ENCODE assay signal across 10 mouse cellular contexts in genomic region chr11:4237389-4237912, GRCm38 (mm10). TPM values are rescaled to one million over a fixed set of nuclear protein-coding genes. Genes with fewer than 3 reads are reported as not detected.
A peak's percentile ranks its signal among the peaks of the same experiment; 100 is the strongest.
DNase-seq lines count a peak whose midpoint lies in the region; ATAC-seq and TF ChIP-seq lines count a peak whose summit lies in the region.
"Had no signal": no experiment of that assay in that cellular context is flagged by ENCODE, and none has a peak within 500 bp of the region (broad histone marks: within the 10 kb centered on the region; RNA-seq: fewer than 3 reads in every experiment).

No protein-coding gene starts in this region.

- peak; percentile 54 for ATAC-seq in G1E (ENCODE audit: extremely low read depth, insufficient number of reproducible peaks, low FRiP score, poor library complexity, severe bottlenecking)
- peak; percentile 25 for ATAC-seq in liver, embryonic 12.5 days
- no peak for ATAC-seq in hindbrain, embryonic 16.5 days
- ATAC-seq in forebrain, embryonic 14.5 days: no peak

- no peaks in the 10 kb centered on the region for H3K27me3 ChIP-seq in G1E (ENCODE audit: insufficient read depth, low read length)
- H3K27me3 ChIP-seq in liver, embryonic 12.5 days (replicated peaks): peaks cover 6% of the 10 kb centered on the region; the same call in 1 of the 2 replicates
- H3K27me3 ChIP-seq in hindbrain, embryonic 16.5 days (replicated peaks; ENCODE audit: control insufficient read depth, insufficient read depth, low read length): no peaks in the 10 kb centered on the region
- H3K27me3 ChIP-seq in forebrain, embryonic 14.5 days (replicated peaks; ENCODE audit: control insufficient read depth, insufficient read depth, low read length): no peaks in the 10 kb centered on the region
- H3K27me3 ChIP-seq: lung, embryonic 15.5 days had no signal

- peak overlapping the region; percentile 80 for H3K4me3 ChIP-seq in G1E (ENCODE audit: low read depth, low read length)
- H3K4me3 ChIP-seq in liver, embryonic 12.5 days: no peak overlapping the region
- no peak overlapping the region for H3K4me3 ChIP-seq in hindbrain, embryonic 16.5 days (ENCODE audit: low read length)
- no peak overlapping the region for H3K4me3 ChIP-seq in forebrain, embryonic 14.5 days (ENCODE audit: low read depth, low read length)
- H3K4me3 ChIP-seq: lung, embryonic 15.5 days had no signal

- peaks cover 6% of the 10 kb centered on the region for H3K9me3 ChIP-seq in G1E (replicated peaks)
- H3K9me3 ChIP-seq in liver, embryonic 12.5 days (replicated peaks): no peaks in the 10 kb centered on the region
- H3K9me3 ChIP-seq in hindbrain, embryonic 16.5 days (ENCODE audit: control insufficient read depth, low read length): peaks cover 4% of the 10 kb centered on the region
- no peaks in the 10 kb centered on the region for H3K9me3 ChIP-seq in forebrain, embryonic 14.5 days (replicated peaks; ENCODE audit: control insufficient read depth, low read length)
- H3K9me3 ChIP-seq: lung, embryonic 15.5 days had no signal

- peaks cover 87% of the 10 kb centered on the region for H3K4me1 ChIP-seq in G1E (ENCODE audit: insufficient read depth, low read depth, low read length)
- peaks cover 63% of the 10 kb centered on the region for H3K4me1 ChIP-seq in liver, embryonic 12.5 days
- no peaks in the 10 kb centered on the region for H3K4me1 ChIP-seq in hindbrain, embryonic 16.5 days (ENCODE audit: control insufficient read depth, insufficient read depth, low read depth, low read length)
- no peaks in the 10 kb centered on the region for H3K4me1 ChIP-seq in forebrain, embryonic 14.5 days (ENCODE audit: control insufficient read depth, insufficient read depth, low read length)
- H3K4me1 ChIP-seq: lung, embryonic 15.5 days had no signal

- H3K4me2 ChIP-seq in liver, embryonic 12.5 days: peak overlapping the region; percentile 58
- H3K4me2 ChIP-seq in hindbrain, embryonic 16.5 days (ENCODE audit: low read length): no peak overlapping the region
- H3K4me2 ChIP-seq in forebrain, embryonic 14.5 days (ENCODE audit: low read length): no peak overlapping the region
- H3K4me2 ChIP-seq: lung, embryonic 15.5 days had no signal

- DNase-seq in B cell, adult 2 months: peak; percentile 76 to 77
- peak; percentile 78 for DNase-seq in G1E (ENCODE audit: low spot score)
- peak; percentile 58 to 67 for DNase-seq in spleen, postnatal 10 days (ENCODE audit: low spot score in 2 of 2)
- DNase-seq in layer of hippocampus, adult 9-11 months: no peak
- no peak for DNase-seq in forebrain, embryonic 14.5 days (ENCODE audit: low spot score)
- no peak for DNase-seq in gastrocnemius, postnatal 4 days (ENCODE audit: low spot score in 2 of 2)

- H3K9ac ChIP-seq in liver, embryonic 12.5 days: no peak overlapping the region
- H3K9ac ChIP-seq in hindbrain, embryonic 16.5 days (ENCODE audit: low read depth, low read length): no peak overlapping the region
- H3K9ac ChIP-seq in forebrain, embryonic 14.5 days (ENCODE audit: low read length): no peak overlapping the region
- H3K9ac ChIP-seq: lung, embryonic 15.5 days had no signal

- no peak for TF ChIP-seq CTCF in G1E (IDR thresholded peaks at IDR 0.05; ENCODE audit: low read depth, low read length)

- 52% methylated on average over 18 of the region's 18 CpGs for WGBS in liver, embryonic 12.5 days (ENCODE audit: insufficient replicate concordance)
- WGBS in hindbrain, embryonic 16.5 days: 82% methylated on average over 18 of the region's 18 CpGs
- WGBS in forebrain, embryonic 14.5 days: 84% methylated on average over 18 of the region's 18 CpGs

- H3K36me3 ChIP-seq in G1E (replicated peaks): peaks cover 64% of the 10 kb centered on the region
- peaks cover 18% of the 10 kb centered on the region for H3K36me3 ChIP-seq in liver, embryonic 12.5 days
- H3K36me3 ChIP-seq in hindbrain, embryonic 16.5 days (ENCODE audit: control insufficient read depth, insufficient read depth, low read length): no peaks in the 10 kb centered on the region
- H3K36me3 ChIP-seq in forebrain, embryonic 14.5 days (ENCODE audit: control insufficient read depth, insufficient read depth, low read length): no peaks in the 10 kb centered on the region
- H3K36me3 ChIP-seq: lung, embryonic 15.5 days had no signal

- H3K27ac ChIP-seq in liver, embryonic 12.5 days: 0 out of 2 replicates have a peak overlapping the region, but pooled peaks have one; percentile 7
- H3K27ac ChIP-seq in hindbrain, embryonic 16.5 days (ENCODE audit: low read depth, low read length): no peak overlapping the region
- no peak overlapping the region for H3K27ac ChIP-seq in forebrain, embryonic 14.5 days (ENCODE audit: low read depth, low read length)
- H3K27ac ChIP-seq: lung, embryonic 15.5 days had no signal

RNA-seq across cellular contexts. Expression of gene Osm, which starts 1.2 kb away (rescaled TPM):
- 7.2 and 8.0 TPM in 2 replicates for total RNA-seq in G1E (2014; fragmentation: Nextera tagmentation)
- 8.3 and 10.3 TPM in 2 replicates for total RNA-seq in G1E (2017)
- polyA plus RNA-seq in G1E (2012): 4.0 and 4.5 TPM in 2 replicates
- polyA plus RNA-seq in liver, embryonic 12.5 days (2016; fragmentation: Nextera tagmentation; extraction: Ambion mirVana): 0.48 and 0.55 TPM in 2 replicates
- polyA plus RNA-seq in hindbrain, embryonic 16.5 days (2015; fragmentation: Nextera tagmentation; extraction: Ambion mirVana): not detected in 2 replicates
- 0.14 TPM in 1 of 2 replicates, not detected in the other for polyA plus RNA-seq in forebrain, embryonic 14.5 days (2014; fragmentation: Nextera tagmentation; extraction: Ambion mirVana)
- under 1 TPM; 0.22 to 0.36 TPM for total RNA-seq in gastrocnemius, postnatal 4 days (2021)
- polyA plus RNA-seq: hindbrain, embryonic 11.5 days had no signal

RNA-seq across cellular contexts. Expression of gene Castor1, which starts 19.4 kb away (rescaled TPM):
- total RNA-seq in G1E (2014; fragmentation: Nextera tagmentation) (8.4 and 9.0 TPM in 2 replicates), G1E (2017) (8.2 and 10.7 TPM in 2 replicates)
- polyA plus RNA-seq in G1E (2012): 2.9 and 4.5 TPM in 2 replicates
- 2.1 and 2.3 TPM in 2 replicates for polyA plus RNA-seq in liver, embryonic 12.5 days (2016; fragmentation: Nextera tagmentation; extraction: Ambion mirVana)
- polyA plus RNA-seq in hindbrain, embryonic 16.5 days (2015; fragmentation: Nextera tagmentation; extraction: Ambion mirVana): 6.7 and 7.4 TPM in 2 replicates
- 1.6 and 1.8 TPM in 2 replicates for polyA plus RNA-seq in forebrain, embryonic 14.5 days (2014; fragmentation: Nextera tagmentation; extraction: Ambion mirVana)
- total RNA-seq in gastrocnemius, postnatal 4 days (2021): 1 to 10 TPM; 8.7 to 9.8 TPM

RNA-seq across cellular contexts. Expression of gene Lif, which starts 19.9 kb away (rescaled TPM):
- total RNA-seq in G1E (2014; fragmentation: Nextera tagmentation): 0.75 TPM in 1 of 2 replicates, not detected in the other
- total RNA-seq in G1E (2017): 1.0 and 1.2 TPM in 2 replicates
- 0.02 and 0.12 TPM in 2 replicates for polyA plus RNA-seq in G1E (2012)
- polyA plus RNA-seq in liver, embryonic 12.5 days (2016; fragmentation: Nextera tagmentation; extraction: Ambion mirVana): not detected in 2 replicates
- 0.05 TPM in 1 of 2 replicates, not detected in the other for polyA plus RNA-seq in hindbrain, embryonic 16.5 days (2015; fragmentation: Nextera tagmentation; extraction: Ambion mirVana)
- not detected in 2 replicates for polyA plus RNA-seq in forebrain, embryonic 14.5 days (2014; fragmentation: Nextera tagmentation; extraction: Ambion mirVana)
- total RNA-seq in gastrocnemius, postnatal 4 days (2021): 1 to 10 TPM; 1.3 to 2.1 TPM
- polyA plus RNA-seq: hindbrain, embryonic 11.5 days had no signal

RNA-seq across cellular contexts. Expression of gene Tbc1d10a, which starts 50.9 kb away (rescaled TPM):
- total RNA-seq in G1E (2014; fragmentation: Nextera tagmentation) (2.2 and 5.0 TPM in 2 replicates), G1E (2017) (20.8 and 25.4 TPM in 2 replicates)
- 24.1 and 28.3 TPM in 2 replicates for polyA plus RNA-seq in G1E (2012)
- polyA plus RNA-seq in liver, embryonic 12.5 days (2016; fragmentation: Nextera tagmentation; extraction: Ambion mirVana): 9.8 and 10.7 TPM in 2 replicates
- 37.6 and 41.0 TPM in 2 replicates for polyA plus RNA-seq in hindbrain, embryonic 16.5 days (2015; fragmentation: Nextera tagmentation; extraction: Ambion mirVana)
- polyA plus RNA-seq in forebrain, embryonic 14.5 days (2014; fragmentation: Nextera tagmentation; extraction: Ambion mirVana): 13.3 and 18.3 TPM in 2 replicates
- total RNA-seq in gastrocnemius, postnatal 4 days (2021): 10 to 100 TPM; 10.1 to 12.2 TPM

Comparison
In these comparisons a context has a peak if more than half of its experiments do, and no peak if none do; other contexts are left out.
1. DNase-seq: peak in B cell, adult 2 months (2 of 2), G1E (single experiment) and spleen, postnatal 10 days (2 of 2); none in layer of hippocampus, adult 9-11 months (single experiment), forebrain, embryonic 14.5 days (single experiment) and gastrocnemius, postnatal 4 days (0 of 2).
2. ATAC-seq: peak in G1E (single experiment) and liver, embryonic 12.5 days (single experiment); none in hindbrain, embryonic 16.5 days (single experiment) and forebrain, embryonic 14.5 days (single experiment).